Mouse (Mus musculus): Measurements from ENCODE around the gene Il21. TPM values are rescaled to one million over a fixed set of nuclear protein-coding genes. Genes with fewer than 3 reads are reported as not detected.

Gene Il21
- polyA plus RNA-seq (2021; fragmentation: Nextera tagmentation) = not detected in 2 replicates
- long read RNA-seq, experiment 1 = 0 reads
- long read RNA-seq, experiment 2 = 0 reads

GRCm38 (mm10) chr3:37232586-37233222, at the start of gene Il21:
Gene Il21, minus strand, starts transcription at chr3:37232636.

Other genes with a start within 250 kb of the Il21 start
- not detected in 2 replicates for gene Adad1, start 169.1 kb downstream of the Il21 start, polyA plus RNA-seq (2021; fragmentation: Nextera tagmentation)
- 1.1 and 1.2 TPM in 2 replicates for gene Il2, start 106.7 kb downstream of the Il21 start, polyA plus RNA-seq (2021; fragmentation: Nextera tagmentation)
- 1.9 and 2.3 TPM in 2 replicates for gene Bbs12, start 79.9 kb upstream of the Il21 start, polyA plus RNA-seq (2021; fragmentation: Nextera tagmentation)
- 13.5 TPM in 2 replicates for gene Cetn4, start 80.1 kb upstream of the Il21 start, polyA plus RNA-seq (2021; fragmentation: Nextera tagmentation)
- 0.43 and 0.61 TPM in 2 replicates for gene Fgf2, start 115.7 kb upstream of the Il21 start, polyA plus RNA-seq (2021; fragmentation: Nextera tagmentation)
- gene Spata5, start 187.3 kb upstream of the Il21 start, polyA plus RNA-seq (2021; fragmentation: Nextera tagmentation) = 8.6 and 11.6 TPM in 2 replicates
- 7.6 and 8.9 TPM in 2 replicates for gene Nudt6, start 187.6 kb upstream of the Il21 start, polyA plus RNA-seq (2021; fragmentation: Nextera tagmentation)

Data from left cerebral cortex, adult 6 months (tissue).